Mouse (Mus musculus): ENCODE measurements around the gene Pcdh19. TPM values are rescaled to one million over a fixed set of nuclear protein-coding genes. Genes with fewer than 3 reads are reported as not detected.

The Pcdh19 gene
- polyA plus RNA-seq, 1 experiment from 2014 or later, result 2.5 TPM

GRCm38 (mm10) chrX:133565355-133565754, 123.4 kb downstream of the Pcdh19 start:
- ATAC-seq (ENCODE audit: low FRiP score, low TSS enrichment) (no peak), DNase-seq (ENCODE audit: low spot score) (no peak)
- Histone ChIP-seq H3K27me3 (ENCODE audit: control insufficient read depth, insufficient read depth, low read length) (no peaks in the 10 kb centered on the region), H3K4me2 (replicated peaks; ENCODE audit: low read depth) (no peak overlapping the region), H3K4me3 (ENCODE audit: low read depth, low read length) (no peak overlapping the region), H3K27ac (replicated peaks) (no peak overlapping the region), H3K9me3 (ENCODE audit: control insufficient read depth, low read length) (no peaks in the 10 kb centered on the region), H3K4me1 (replicated peaks; ENCODE audit: control insufficient read depth, insufficient read depth) (no peaks in the 10 kb centered on the region), H3K9ac (ENCODE audit: low read length) (no peak overlapping the region), H3K36me3 (ENCODE audit: control insufficient read depth, insufficient read depth, low read length) (no peaks in the 10 kb centered on the region)
- no peak for TF ChIP-seq EP300 (optimal IDR thresholded peaks at IDR 0.05)
- WGBS, result 78% methylated on average over 2 of the region's 2 CpGs

Other genes with a start within 250 kb of the Pcdh19 start
- 2.8 and 3.2 TPM in 2 replicates for gene Tnmd, start 162.0 kb upstream of the Pcdh19 start, polyA plus RNA-seq (2015; fragmentation: Nextera tagmentation; extraction: Ambion mirVana)
- gene Tspan6, start 209.4 kb upstream of the Pcdh19 start, polyA plus RNA-seq (2015; fragmentation: Nextera tagmentation; extraction: Ambion mirVana), result 79.2 and 83.7 TPM in 2 replicates
- 7.2 and 7.4 TPM in 2 replicates for gene Srpx2, start 219.4 kb upstream of the Pcdh19 start, polyA plus RNA-seq (2015; fragmentation: Nextera tagmentation; extraction: Ambion mirVana)

Data from stomach, postnatal 0 days (tissue).